Mouse (Mus musculus) spleen, postnatal 10 days (tissue): ENCODE measurements around the gene Xaf1.
"Not testable (repeated sequence)": the region's sequence is repeated elsewhere in the genome, so short reads cannot be mapped to it uniquely, and the experiment has no call there.

Experiments
- DNase-seq, 2 experiments: peaks; one replicate each; pipeline ENCODE4 v3.0.0; 2021 to 2022; ENCODE audit warnings: low spot score in 2 of 2

The Xaf1 gene

DNA sequence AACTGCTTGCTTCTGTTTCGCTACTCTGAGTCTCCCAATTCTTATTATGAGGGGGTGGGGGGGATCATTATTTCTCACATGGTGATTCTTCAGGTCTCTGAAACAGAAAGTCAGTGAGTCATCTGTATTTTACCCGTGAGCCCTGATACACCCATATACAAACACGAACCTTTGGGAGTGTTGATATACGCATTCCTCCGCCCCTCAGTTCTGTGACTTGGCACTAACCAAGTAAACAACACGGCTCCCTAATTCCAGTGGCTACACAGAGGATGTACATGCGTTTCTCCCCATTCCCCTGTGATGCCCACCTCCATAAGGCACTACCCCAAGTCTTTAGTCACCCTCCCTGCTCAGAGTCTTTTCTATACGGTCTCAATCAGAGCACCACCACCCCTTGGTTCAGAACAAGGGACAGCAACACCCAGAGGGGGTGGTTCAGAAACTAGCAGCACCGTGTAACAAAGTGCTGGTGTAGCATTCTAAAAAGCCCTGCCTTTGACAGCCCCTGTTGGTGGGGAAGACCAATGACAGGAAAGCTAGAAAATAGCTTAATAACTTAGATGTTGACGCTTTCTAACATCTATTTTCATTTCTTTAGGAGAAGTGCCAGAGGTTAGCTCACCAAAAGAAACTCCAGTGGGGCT lies 10.0 kb downstream of the Xaf1 start:
- DNase-seq = no peak

- DNase-seq = no peak
These were observed 12.9 kb downstream of the Xaf1 start, which contains the start of gene Fbxo39 for GRCm38 (mm10) chr11:72314151-72314895. Gene Fbxo39, plus strand, starts transcription at chr11:72314444.

DNA sequence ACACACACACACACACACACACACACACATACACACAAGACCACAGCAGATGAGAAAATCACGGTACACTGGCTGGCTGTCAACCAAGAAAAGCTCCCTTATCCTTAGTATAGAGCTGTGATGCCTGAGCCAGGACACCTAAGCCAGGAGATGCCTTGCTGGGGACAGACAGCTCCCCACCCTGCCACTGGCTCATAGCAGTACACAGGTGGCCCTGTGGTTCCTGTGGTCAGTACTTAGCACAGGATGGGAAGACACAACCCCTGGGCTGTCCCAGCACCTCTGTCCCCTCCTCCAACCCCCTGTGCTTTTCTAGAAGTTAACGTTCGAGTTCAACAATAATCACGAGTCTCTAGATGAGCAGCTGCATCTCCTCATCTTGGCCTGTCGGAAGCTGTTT lies 16.6 kb downstream of the Xaf1 start:
- DNase-seq = no peak

DNA sequence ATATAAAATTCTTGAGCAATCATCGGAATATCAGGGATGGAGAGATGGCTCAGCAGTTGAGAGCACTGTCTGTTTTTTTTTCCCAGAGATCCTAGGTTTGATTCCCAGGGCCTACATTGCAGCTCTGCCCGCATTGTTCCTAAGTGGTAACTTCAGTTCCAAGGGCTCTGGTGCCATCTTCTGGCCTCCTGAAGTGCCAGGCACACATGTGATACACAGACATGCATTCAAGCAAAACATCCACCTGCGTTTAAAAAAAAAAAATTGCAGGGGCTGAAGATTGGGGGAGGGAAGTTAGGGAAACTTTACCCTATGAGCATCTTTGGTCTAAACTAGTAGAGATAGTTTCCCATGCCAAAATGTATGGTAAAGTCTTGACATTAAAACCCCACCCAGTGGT lies 23.0 kb downstream of the Xaf1 start:
- no peak for DNase-seq

GRCm38 (mm10) chr11:72325701-72326100 lies 24.3 kb downstream of the Xaf1 start:
- DNase-seq = no peak

DNA sequence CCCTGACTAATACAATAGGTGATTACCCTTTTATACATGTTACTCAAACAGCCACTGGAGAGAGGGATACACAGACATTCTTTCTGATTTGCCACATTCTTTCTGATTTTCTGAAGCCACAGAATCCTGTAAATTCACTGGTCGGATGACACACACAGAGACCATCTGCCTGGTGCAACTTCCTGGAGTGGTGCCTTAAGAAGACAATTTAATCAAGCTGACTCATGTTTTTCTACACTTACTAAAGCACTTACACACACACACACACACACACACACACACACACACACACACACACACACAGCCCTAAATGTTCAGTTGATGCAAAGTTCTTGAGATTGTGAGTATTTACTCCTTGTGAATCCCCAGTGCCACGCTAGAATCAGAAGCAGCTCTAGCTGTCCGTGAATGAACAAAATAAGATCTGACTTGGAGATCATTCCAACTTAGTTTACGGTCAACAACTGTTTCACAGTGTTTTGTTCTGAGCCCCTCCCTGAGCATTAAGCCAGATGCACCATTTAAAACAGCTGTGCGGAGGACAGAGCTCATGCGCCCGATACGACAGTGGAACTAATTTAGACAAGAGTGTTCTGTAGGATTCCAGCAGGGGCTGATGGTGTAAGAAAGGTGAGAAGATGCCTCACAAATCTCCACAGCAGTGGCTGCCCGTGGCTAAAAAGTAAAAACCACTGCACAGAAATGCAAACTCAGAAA lies 31.7 kb downstream of the Xaf1 start:
- DNase-seq = no peak

- no peak for DNase-seq
These were observed 33.2 kb downstream of the Xaf1 start for GRCm38 (mm10) chr11:72334653-72335052.

GRCm38 (mm10) chr11:72336726-72337125 lies 35.3 kb downstream of the Xaf1 start:
- DNase-seq = no peak

DNA sequence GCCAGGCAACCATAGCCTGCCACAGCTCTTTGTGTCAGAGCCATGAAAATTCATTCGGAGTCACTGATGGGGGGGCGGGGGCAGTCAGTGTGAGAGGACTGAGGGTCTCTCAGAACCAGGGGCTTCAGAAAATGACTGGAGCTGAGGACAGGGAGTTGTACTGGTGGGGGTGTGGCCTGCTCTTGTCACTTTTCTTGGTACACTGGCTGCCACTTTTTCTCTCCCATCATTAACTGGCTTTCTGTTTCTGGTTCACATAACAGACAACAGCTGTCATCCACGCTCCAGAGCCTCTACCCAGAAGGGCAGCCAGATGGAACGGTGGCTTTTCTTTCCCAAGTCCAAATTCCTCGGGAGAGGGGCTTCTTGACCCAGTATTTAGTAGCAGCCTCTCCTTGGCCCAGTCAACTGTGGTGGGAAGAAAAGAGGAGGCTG lies 37.0 kb downstream of the Xaf1 start:
- DNase-seq = no peak

DNA sequence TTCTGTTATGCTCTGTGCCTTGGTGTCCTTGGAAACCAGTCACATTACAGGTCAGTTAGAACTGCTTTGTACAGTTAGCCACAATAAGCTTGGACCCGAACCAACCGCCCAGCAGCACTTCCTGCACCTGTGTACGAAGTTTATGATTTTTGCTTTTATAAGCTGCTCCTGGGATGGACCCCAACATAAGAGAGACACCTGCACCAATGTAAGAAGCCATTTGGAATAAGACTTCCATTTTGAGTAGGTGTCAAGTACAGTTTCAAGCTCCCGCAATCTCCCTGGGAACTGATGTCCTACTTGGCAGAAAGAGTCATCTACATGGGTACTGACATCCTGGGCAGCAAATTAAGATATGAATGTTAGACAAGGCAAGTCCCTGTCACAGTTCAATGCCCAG lies 38.3 kb downstream of the Xaf1 start:
- DNase-seq = no peak

DNA sequence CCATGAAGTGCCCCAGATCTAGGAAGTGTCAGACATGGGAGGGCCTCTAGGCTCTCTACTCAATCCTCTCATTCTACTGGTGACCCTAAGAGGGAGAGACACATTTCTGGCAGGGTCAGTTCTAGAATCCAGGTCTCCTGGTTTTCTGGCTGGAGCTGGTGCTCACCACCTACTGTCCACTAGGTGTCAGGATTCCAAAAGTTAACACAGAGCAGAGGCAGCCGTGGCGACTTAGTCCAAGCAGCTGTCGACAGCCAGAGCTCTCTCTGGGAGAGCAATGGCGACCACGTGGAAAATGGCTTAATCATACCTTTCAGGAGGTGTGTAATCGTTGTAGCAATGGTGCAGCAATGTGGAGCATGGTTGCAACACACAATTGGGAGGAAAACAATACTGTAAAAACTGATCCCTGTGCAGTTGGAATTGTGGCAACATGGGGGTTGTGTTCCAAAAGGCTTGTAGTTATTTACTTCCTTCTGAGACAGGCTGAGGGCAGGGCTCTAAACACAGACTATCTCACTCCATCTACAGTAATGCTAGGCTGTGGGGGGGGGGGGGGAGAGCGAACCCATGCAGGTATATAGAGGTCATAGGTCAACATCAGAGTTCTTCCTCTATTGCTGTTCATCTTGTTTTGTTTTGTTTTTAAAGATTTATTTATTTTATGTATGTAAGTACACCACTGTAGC lies 41.3 kb downstream of the Xaf1 start:
- DNase-seq = peak; percentile 14 to 43

DNA sequence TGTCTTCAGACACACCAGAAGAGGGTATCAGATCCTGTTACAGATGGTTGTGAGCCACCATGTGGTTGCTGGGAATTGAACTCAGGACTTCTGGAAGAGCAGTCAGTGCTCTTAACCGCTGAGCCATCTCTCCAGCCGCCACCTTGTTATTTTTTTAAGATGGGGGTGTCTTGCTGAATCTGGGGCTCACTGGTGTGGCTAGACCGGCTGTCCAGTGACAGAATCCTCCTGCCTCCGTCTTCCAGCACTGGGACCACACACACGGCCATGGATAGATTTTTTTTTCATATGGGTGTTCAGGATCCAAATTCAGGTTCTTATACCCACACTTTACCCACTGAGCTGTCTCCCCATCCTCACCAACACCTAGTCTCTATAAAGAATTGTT lies 41.8 kb downstream of the Xaf1 start:
- not testable (repeated sequence) for DNase-seq

DNA sequence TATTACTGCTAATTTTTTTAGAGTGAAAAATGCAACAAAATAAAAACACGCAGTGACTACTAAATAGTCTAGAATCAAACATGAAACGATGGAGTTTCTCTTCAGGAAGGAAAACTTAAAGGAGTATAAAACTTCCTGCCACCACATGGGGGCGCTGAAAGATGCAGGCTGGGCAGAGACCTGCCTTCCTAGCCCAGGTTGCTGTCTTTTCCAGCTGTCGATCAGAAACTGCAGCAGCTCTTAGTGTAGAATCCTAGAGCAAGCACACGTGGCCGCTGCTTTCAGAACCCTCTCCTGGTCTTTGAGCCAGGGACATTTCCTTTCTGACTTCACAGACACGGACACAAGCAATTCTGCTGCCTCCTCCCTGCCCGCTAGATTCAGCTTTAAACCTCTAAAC lies 42.5 kb downstream of the Xaf1 start:
- peak; percentile 18 to 74 for DNase-seq

DNA sequence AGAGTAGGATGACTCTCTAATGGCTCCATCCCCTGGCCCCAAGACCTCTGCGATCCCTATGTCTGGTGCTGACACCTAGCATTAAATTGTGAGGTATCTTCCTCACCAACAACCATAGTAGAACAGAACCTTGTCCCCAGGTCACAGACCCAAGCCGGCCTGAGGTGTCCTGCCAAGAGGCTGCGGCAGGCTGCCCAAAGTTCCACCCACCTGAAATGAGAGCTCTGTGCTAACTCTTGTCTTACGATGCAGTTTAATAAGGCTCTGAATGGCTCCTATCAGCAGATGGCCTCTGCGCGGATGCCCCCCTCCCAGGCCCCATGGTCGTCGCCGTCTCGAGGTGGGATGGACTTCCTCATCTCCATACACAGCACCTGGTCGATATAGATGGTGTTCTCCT lies 43.1 kb downstream of the Xaf1 start:
- no peak for DNase-seq

DNA sequence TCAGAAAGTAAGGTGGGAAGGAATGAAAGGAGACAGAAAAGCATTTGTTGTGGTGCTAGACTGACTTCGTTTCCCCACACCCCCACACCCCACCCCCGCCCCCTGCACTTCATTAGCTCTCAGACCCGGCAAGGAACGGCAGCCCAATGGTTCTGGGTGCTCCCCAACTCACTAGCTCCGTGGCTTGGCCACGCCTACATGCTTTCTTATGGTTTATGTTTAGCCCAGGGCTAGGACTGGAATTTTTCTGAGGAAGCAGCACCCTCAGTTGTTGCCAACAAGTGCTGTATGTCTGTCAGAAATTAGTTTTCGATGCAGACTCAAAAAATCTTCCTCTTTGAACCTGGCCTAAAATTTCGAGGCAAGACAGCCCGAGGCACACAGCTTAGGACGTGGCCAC lies 47.1 kb downstream of the Xaf1 start:
- DNase-seq = no peak

GRCm38 (mm10) chr11:72349016-72349415 lies 47.6 kb downstream of the Xaf1 start:
- DNase-seq = no peak

DNA sequence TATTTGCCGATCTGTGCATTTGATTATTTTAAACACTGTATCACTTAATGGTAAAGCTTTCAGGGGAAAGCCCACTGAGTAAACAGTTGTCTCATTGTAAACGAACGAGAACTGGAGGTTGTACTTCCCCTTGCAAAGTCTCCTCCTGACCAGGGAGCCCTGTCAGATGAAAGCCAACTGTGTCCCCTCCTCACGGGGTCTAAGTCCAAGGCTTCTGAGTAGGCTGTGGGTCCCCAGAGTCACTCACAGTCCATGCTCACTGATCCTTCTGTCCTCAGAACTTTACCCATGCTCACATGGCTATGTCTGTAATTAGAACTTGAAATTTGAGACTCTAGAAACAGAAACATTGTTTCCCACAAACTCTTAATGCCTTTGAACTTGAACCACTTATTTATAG lies 48.2 kb downstream of the Xaf1 start:
- DNase-seq = no peak

GRCm38 (mm10) chr11:72352272-72352671 lies 50.8 kb downstream of the Xaf1 start:
- DNase-seq = no peak

- DNase-seq = no peak
These were observed 51.8 kb downstream of the Xaf1 start for GRCm38 (mm10) chr11:72353186-72353585.

- peak; percentile 64 to 84 for DNase-seq
These were observed 53.7 kb downstream of the Xaf1 start for GRCm38 (mm10) chr11:72354971-72355728.
